Mouse (Mus musculus): ENCODE results near the gene Phf12. TPM values are rescaled to one million over a fixed set of nuclear protein-coding genes. Genes with fewer than 3 reads are reported as not detected.
A peak's percentile ranks its signal among the peaks of the same experiment; 100 is the strongest.
"Not testable (repeated sequence)": the region's sequence is repeated elsewhere in the genome, so short reads cannot be mapped to it uniquely, and the experiment has no call there.

The Phf12 gene
- polyA plus RNA-seq, 1 experiment, result 9.6 TPM

DNA sequence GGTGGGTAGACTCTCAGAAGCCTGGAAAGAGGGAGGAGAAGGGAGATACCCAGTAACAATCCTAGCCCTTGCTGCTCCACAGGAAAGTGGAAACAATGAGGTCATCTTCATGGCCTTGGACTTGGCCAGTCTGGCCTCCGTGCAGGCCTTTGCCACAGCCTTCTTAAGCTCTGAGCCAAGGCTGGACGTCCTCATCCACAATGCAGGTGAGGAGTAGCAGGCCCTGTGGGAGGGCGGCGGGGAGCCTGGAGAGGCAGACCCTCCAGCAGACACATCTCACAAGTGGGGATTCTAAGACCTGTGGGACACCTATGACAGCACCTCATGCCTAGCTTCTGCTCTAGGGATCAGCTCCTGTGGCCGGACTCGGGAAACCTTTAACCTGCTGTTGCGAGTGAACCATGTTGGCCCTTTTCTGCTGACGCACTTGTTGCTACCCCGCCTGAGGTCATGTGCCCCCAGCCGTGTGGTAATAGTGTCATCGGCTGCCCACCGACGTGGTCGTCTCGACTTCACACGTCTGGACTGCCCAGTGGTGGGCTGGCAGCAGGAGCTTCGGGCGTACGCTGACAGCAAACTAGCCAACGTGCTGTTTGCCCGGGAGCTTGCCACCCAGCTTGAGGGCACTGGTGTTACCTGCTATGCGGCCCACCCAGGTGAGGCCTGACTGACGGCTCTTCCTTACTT lies 51.5 kb downstream of the Phf12 start:
- Histone ChIP-seq H3K4me3 (ENCODE audit: insufficient read depth, low read depth, low read length) (no peak overlapping the region), H3K4me1 (ENCODE audit: control insufficient read depth, insufficient read depth, insufficient read length, low read length) (peaks cover 10% of the 10 kb centered on the region; the same call in 1 of the 2 replicates), H3K27ac (replicated peaks; ENCODE audit: low read depth, low read length) (no peak overlapping the region)

DNA sequence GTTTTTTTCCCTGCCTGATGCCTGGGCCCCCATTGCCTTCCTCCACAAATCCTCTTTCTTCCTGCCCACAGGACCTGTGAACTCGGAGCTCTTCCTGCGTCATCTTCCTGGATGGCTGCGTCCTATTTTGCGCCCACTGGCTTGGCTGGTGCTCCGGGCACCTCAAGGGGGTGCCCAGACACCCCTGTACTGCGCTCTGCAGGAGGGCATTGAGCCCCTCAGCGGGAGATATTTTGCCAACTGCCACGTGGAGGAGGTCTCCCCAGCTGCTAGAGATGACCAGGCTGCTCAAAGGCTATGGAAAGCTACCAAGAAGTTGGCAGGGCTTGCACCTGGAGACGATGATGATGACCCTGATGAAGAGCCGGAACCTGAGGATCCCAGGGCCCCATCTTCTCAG lies 54.2 kb downstream of the Phf12 start:
- Histone ChIP-seq H3K27ac (replicated peaks; ENCODE audit: low read depth, low read length) (no peak overlapping the region), H3K4me1 (ENCODE audit: control insufficient read depth, insufficient read depth, insufficient read length, low read length) (0 out of 2 replicates have a peak, but pooled peaks cover 4% of the 10 kb centered on the region), H3K4me3 (ENCODE audit: insufficient read depth, low read depth, low read length) (no peak overlapping the region)

DNA sequence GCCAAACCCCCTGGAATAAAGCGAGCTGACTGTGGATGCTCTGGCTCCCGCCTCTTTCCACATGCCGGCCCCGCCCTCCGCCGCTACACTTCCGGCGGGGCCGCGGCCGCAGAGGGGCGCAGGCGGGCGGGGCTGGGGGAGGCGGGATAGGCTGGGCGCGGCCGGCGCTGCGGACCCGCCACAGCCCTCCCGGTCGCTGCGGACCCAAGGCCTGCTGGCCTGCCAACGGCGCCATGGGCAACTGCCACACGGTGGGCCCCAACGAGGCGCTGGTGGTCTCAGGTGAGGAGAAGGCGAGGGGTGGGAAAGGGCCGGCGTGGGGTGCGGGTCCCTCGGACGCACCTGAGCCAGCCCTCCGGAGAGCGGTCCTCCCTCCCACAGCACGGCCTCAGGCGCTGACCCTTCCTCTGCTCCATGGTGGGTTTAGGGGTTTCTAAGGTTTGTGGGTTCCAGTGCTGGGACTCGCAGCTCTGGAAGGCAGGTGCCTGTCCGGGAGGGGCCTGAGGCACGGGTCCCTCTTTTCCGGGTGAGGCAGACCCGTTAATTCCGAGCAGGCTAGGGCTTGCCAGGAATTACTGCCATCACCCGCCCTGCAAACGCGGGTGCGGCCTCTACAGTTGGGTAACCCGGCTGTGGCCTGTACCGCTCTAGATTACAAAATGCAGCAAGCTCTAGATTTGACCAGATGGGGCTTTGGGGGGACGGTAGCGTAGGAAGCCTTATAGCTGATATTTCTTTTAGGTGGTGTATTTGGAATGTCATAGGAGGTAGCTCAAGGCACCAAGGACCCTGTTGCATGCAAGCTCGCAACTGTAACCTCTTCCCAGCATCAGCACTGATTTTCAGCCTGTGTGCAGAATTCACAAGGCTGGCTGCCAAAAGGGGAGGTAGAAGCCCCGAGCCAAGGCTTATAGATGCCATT lies 55.5 kb downstream of the Phf12 start, which contains the start of gene Flot2:
TSS of gene Flot2 (plus strand) at position 101 of the 922 bp plus-strand sequence.
- peak within 1 kb of the TSS; percentile 95 for H3K4me3 ChIP-seq (ENCODE audit: insufficient read depth, low read depth, low read length)
- peak within 1 kb of the TSS; percentile 57 for H3K27ac ChIP-seq (replicated peaks; ENCODE audit: low read depth, low read length)
- no peaks in the 10 kb centered on the region for H3K4me1 ChIP-seq (ENCODE audit: control insufficient read depth, insufficient read depth, insufficient read length, low read length)

DNA sequence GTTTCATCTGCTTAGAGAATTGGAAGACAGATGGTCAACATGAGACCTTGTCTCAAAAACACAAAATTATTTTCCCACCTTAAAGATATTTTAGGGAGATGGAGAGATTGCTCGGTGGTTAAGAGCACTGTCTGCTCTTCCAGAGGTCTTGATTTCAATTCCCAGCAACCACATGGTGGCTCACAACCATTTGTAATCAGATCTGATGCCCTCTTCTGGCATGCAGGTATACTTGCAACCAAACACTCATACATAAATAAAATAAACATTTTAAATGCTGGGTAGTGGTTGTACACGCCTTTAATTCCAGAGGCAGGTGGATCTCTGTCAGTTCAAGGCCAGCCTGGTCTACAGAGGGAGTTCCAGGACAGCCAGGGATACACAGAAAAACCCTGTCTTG lies 58.3 kb downstream of the Phf12 start:
- Histone ChIP-seq H3K4me1 (ENCODE audit: control insufficient read depth, insufficient read depth, insufficient read length, low read length) (peaks cover 3% of the 10 kb centered on the region), H3K27ac (replicated peaks; ENCODE audit: low read depth, low read length) (no peak overlapping the region), H3K4me3 (ENCODE audit: insufficient read depth, low read depth, low read length) (no peak overlapping the region)

DNA sequence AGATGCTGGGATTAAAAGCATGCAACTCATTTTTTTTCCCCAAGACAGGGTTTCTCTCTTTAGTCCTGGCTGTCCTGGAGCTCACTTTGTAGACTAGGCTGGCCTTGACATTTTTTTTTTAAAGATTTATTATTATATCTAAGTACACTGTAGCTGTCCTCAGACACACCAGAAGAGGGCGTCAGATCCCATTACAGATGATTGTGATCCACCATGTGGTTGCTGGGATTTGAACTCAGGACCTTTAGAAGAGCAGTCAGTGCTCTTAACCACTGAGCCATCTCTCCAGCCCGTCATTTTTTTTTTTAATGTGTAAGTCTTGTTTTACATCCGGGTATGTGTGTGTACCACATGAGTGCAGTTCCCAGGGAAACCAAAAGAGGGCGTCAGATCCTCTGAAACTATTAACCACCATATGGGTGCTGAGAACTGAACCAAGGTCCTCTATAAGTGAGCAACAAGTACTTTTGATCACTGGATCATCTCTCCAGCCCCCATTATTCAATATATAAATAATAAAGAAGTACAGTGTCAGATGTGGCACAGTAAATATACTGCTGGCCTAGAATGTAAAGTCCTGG lies 59.8 kb downstream of the Phf12 start:
- not testable (repeated sequence) for H3K4me1 ChIP-seq (ENCODE audit: control insufficient read depth, insufficient read depth, insufficient read length, low read length); H3K27ac ChIP-seq (replicated peaks; ENCODE audit: low read depth, low read length); H3K4me3 ChIP-seq (ENCODE audit: insufficient read depth, low read depth, low read length)

DNA sequence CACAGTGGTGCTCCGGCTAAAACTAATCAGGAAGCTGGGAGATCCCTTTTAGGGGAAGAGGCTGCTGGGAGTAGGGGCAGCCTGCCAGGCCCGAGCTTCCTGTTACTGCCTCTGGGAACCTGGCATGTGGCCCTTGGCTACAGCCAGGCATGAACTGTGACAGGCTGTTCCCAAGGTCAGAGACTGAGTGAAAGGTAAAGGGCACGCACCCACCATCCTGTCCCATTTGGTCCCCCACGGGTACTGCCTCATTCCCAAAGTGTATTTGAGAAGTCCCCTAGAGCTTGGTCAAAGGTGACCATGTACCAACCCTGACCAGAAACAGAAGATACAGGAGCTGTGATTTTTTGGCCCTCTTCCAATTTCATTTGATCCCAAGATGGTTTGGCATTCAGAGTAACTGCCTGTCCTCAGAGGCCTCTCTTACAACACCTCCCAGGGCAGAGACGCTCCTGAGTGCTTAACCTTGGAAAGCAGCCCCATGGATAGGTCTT lies 62.3 kb downstream of the Phf12 start:
- peak overlapping the region; percentile 27; the same call in 1 of the 2 replicates for H3K4me3 ChIP-seq (ENCODE audit: insufficient read depth, low read depth, low read length)
- peaks cover 3% of the 10 kb centered on the region for H3K4me1 ChIP-seq (ENCODE audit: control insufficient read depth, insufficient read depth, insufficient read length, low read length)
- peak overlapping the region; percentile 78 for H3K27ac ChIP-seq (replicated peaks; ENCODE audit: low read depth, low read length)

DNA sequence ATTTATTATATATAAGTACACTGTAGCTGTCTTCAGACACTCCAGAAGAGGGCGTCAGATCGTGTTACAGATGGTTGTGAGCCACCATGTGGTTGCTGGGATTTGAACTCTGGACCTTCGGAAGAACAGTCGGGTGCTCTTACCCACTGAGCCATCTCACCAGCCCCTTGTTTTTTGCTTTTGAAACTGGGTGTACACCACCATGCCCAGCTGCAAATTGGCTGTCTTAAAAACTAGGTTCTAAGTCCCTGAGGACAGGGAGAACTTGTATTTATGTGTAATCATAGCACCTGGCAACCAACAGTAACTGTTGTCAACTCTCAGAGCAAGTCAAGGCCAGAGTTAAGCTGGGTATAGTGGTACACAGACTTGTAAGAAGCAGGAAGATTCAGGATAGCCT lies 66.1 kb downstream of the Phf12 start:
- H3K27ac ChIP-seq (replicated peaks; ENCODE audit: low read depth, low read length); H3K4me1 ChIP-seq (ENCODE audit: control insufficient read depth, insufficient read depth, insufficient read length, low read length); H3K4me3 ChIP-seq (ENCODE audit: insufficient read depth, low read depth, low read length): not testable (repeated sequence)

DNA sequence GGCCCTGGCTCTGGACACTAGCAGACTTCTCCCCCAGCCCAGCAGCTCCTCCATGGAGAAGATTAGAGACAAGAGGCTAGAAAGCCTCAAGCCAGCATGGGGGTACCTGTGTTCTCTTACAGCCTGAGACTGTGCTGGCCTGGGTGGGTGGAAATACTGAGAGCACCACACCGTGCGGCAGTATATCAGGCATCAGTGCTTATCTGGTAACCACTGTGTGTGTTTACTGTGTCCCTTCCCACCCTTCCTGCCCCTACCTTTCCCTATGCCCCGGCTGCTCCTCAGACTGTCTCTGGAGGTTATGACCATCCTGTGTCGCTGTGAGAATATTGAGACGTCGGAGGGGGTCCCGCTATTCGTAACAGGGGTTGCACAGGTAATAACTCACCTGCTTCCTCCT lies 70.5 kb downstream of the Phf12 start:
- H3K27ac ChIP-seq (replicated peaks; ENCODE audit: low read depth, low read length), result no peak overlapping the region
- H3K4me1 ChIP-seq (ENCODE audit: control insufficient read depth, insufficient read depth, insufficient read length, low read length), result no peaks in the 10 kb centered on the region
- no peak overlapping the region for H3K4me3 ChIP-seq (ENCODE audit: insufficient read depth, low read depth, low read length)

DNA sequence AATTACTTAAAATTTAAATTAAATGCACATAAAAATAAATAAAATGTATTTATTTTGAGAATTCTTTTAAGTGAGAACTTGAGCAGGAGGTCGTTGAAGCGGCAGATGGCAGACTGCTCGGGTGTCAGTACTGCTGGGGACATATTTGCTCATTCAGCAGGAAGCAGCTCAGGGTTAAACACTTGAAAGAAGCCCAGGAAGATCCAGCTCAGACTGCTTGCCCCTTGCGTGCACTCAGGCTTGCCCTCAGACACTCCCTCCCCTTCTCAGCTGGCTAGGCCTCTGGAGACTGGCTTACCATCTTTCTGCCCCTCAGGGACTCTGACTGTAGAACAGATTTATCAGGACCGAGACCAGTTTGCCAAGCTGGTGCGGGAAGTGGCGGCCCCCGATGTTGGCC lies 74.4 kb downstream of the Phf12 start:
- Histone ChIP-seq H3K4me3 (ENCODE audit: insufficient read depth, low read depth, low read length) (no peak overlapping the region), H3K27ac (replicated peaks; ENCODE audit: low read depth, low read length) (no peak overlapping the region), H3K4me1 (ENCODE audit: control insufficient read depth, insufficient read depth, insufficient read length, low read length) (no peaks in the 10 kb centered on the region)

DNA sequence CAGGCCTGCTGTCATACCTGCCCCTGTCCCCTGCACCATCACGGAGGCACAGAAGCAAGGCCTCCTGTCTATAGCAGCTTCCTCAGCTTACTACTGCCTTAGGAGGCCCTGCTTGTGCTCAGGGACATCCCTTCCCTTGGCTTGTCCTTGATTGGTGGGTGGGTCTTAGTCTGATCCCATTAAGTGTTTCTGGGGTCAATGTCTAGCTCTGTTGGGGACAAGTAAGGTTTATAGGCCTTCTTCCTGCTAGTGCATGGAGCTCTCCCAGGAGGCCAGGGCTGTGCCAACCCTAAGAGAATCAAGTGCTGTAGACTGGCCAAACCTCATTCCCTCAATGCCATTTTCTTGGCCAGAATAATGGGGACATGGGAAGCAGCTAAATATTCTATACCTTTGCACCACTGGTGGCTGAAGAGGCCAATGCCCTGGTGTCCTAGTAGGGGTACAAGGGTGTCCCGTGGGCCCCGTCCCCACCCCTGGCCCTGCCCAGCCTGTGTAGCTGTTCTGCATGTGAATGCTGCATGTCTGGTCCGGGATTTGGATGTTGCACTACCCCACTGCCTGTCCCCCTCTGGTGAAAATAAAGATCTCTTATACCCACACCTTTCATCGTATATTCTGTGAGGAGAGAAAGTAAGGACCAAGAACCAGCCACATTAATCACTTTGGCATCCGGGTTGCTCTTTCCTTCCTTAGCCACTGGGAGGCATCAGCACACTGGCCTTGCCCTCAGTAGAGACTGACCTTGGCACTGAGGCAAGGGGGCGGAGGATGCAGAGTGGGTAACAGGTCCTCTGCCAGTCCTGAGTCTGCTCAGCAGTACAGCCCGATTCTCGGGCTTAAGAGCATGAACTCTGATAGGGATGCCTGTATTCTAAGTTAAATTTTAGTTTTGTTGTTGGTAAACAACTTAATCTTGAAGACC lies 77.5 kb downstream of the Phf12 start:
- no peaks in the 10 kb centered on the region for H3K4me1 ChIP-seq (ENCODE audit: control insufficient read depth, insufficient read depth, insufficient read length, low read length)
- no peak overlapping the region for H3K27ac ChIP-seq (replicated peaks; ENCODE audit: low read depth, low read length)
- no peak overlapping the region for H3K4me3 ChIP-seq (ENCODE audit: insufficient read depth, low read depth, low read length)

DNA sequence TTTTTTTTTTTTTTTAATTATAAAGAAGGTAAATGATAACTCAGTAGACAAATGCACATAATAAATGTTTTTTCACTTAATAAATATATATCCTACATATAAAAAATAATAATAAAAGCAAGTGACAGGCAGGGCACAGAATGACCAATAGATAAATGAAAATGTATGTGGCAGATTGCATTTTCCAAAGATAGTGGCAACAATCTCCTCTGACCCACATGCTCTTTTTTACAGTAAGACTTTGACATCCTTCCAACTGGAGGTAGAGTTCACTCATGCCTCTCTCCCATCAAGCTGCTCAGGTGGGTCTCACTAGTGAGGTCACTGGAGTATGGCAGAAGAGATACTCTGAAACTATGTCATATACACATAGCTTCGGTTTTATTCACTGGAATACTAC lies 80.0 kb downstream of the Phf12 start:
- Histone ChIP-seq H3K4me1 (ENCODE audit: control insufficient read depth, insufficient read depth, insufficient read length, low read length) (no peaks in the 10 kb centered on the region), H3K27ac (replicated peaks; ENCODE audit: low read depth, low read length) (0 out of 2 replicates have a peak overlapping the region, but pooled peaks have one; percentile 29), H3K4me3 (ENCODE audit: insufficient read depth, low read depth, low read length) (no peak overlapping the region)

DNA sequence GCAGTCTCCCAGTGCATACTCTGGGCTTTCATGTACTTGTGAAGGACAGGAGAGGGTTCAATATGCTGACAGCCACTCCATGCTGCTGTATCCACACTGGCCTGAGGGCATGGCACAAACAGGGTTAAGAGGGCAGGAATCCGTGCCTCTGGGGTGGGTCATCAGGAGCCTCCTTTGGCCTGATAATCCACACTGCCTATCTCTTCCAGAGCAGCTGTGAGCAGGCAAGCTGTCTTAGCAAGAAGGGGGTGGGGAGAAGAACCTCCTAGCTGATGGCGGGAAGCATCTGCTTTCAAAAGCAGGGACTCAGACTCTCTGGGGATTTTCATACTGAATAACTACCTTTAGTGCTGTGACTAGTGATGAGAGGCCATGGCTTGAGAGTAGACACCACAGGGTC lies 83.4 kb downstream of the Phf12 start:
- no peak overlapping the region for H3K27ac ChIP-seq (replicated peaks; ENCODE audit: low read depth, low read length)
- H3K4me3 ChIP-seq (ENCODE audit: insufficient read depth, low read depth, low read length), result no peak overlapping the region
- no peaks in the 10 kb centered on the region for H3K4me1 ChIP-seq (ENCODE audit: control insufficient read depth, insufficient read depth, insufficient read length, low read length)

DNA sequence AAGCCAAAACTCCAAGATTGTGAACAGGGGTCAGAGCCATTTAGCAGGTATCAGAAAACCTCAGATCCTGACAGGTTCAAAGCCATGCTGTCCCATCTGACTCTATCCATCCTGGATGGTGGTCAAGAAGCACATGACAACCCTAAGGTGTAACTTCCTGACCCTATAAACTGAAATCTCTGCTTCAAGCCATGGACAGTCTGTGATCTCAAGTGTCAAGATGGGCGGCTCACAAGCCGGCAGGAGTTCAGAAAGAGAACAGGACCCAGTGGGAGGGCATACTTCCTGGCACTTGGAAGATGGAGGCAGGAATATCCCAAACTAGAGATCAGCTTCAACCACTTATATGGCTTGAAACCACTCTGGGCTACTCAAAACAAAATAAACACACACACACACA lies 84.1 kb downstream of the Phf12 start:
- H3K4me1 ChIP-seq (ENCODE audit: control insufficient read depth, insufficient read depth, insufficient read length, low read length), result no peaks in the 10 kb centered on the region
- no peak overlapping the region for H3K4me3 ChIP-seq (ENCODE audit: insufficient read depth, low read depth, low read length)
- no peak overlapping the region for H3K27ac ChIP-seq (replicated peaks; ENCODE audit: low read depth, low read length)

DNA sequence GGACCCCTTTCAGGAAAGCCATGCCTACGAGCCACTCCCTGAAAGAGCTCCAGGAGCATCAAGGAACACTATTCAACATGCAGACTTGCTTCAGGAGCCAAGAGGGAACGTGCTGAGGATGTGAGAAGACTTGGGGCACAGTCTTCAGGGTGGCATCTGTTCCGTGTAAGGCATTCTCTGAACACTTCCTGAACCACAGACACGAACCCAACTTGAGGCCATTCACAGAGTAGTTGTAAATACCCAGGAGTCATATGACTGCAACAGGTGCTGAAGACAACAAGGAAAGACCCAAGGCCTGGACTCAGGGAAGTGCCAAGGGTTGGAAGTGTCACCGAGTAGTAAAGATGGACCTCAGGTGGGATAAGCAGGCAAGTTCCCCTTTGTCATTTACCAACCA lies 85.0 kb downstream of the Phf12 start:
- no peak overlapping the region for H3K27ac ChIP-seq (replicated peaks; ENCODE audit: low read depth, low read length)
- H3K4me1 ChIP-seq (ENCODE audit: control insufficient read depth, insufficient read depth, insufficient read length, low read length), result no peaks in the 10 kb centered on the region
- H3K4me3 ChIP-seq (ENCODE audit: insufficient read depth, low read depth, low read length), result no peak overlapping the region
